Mouse (Mus musculus) midbrain, embryonic 11.5 days (tissue): ENCODE data around the gene Gm49711. TPM values are rescaled to one million over a fixed set of nuclear protein-coding genes. Genes with fewer than 3 reads are reported as not detected.
A peak's percentile ranks its signal among the peaks of the same experiment; 100 is the strongest.

ENCODE experiments used
- ATAC-seq: fragments of 200-750 bp; cut with Nextera tagmentation; 2 replicates; pipeline ENCODE4 v1.8.0; 2017; ENCODE audit warnings: moderate TSS enrichment, moderate library complexity; ENCODE audit not compliant: low FRiP score
- DNase-seq: peaks from one replicate; pipeline ENCODE4 v3.0.0; 2015; ENCODE audit warnings: low spot score; ENCODE audit errors: missing footprints
- H3K27ac ChIP-seq: fragments of 300-500 bp; sonication (generic); 2 replicates; pipeline ENCODE4 v1.5.1; 2014; ENCODE audit warnings: low read depth, low read length
- H3K27me3 ChIP-seq: fragments of 300-500 bp; sonication (generic); 2 replicates; pipeline ENCODE4 v1.6.1; 2014; ENCODE audit warnings: mild to moderate bottlenecking, low read length, moderate library complexity, mixed read lengths; ENCODE audit not compliant: control insufficient read depth, insufficient read depth
- H3K36me3 ChIP-seq: fragments of 300-500 bp; sonication (generic); 2 replicates; pipeline ENCODE4 v1.6.1; 2014; ENCODE audit warnings: mild to moderate bottlenecking, low read length, moderate library complexity, mixed read lengths; ENCODE audit not compliant: control insufficient read depth, insufficient read depth
- H3K4me1 ChIP-seq: fragments of 300-500 bp; sonication (generic); 2 replicates; pipeline ENCODE4 v1.6.1; 2014; ENCODE audit warnings: low read length; ENCODE audit not compliant: control insufficient read depth, insufficient read depth
- H3K4me2 ChIP-seq: fragments of 300-500 bp; sonication (generic); 2 replicates; pipeline ENCODE4 v1.6.1; 2014; ENCODE audit warnings: mild to moderate bottlenecking, moderate library complexity
- H3K4me3 ChIP-seq: fragments of 300-500 bp; sonication (generic); 2 replicates; pipeline ENCODE4 v1.5.1; 2014; ENCODE audit warnings: low read depth, low read length
- H3K9ac ChIP-seq: fragments of 300-500 bp; sonication (generic); 2 replicates; pipeline ENCODE4 v1.6.1; 2014; ENCODE audit warnings: low read length
- H3K9me3 ChIP-seq: fragments of 300-500 bp; sonication (generic); 2 replicates; pipeline ENCODE4 v1.6.1; 2016; ENCODE audit warnings: low read length; ENCODE audit not compliant: control insufficient read depth
- WGBS: fragments of 180-500 bp; shearing (Covaris S2); extraction: QIAGEN DNeasy Blood & Tissue Kit; methylation state at CpG from one replicate; pipeline ENCODE4 v1.1.7; 2014; 5-methylcytosine and 5-hydroxymethylcytosine counted together
- polyA plus RNA-seq: library from polyadenylated mRNA; unstranded; fragments of >200 nt; fragmentation: Nextera tagmentation; extraction: Ambion mirVana; gene quantifications from 2 replicates; pipeline ENCODE4 v1.2.1, GENCODE M21; 2014

Gm49711 gene
- polyA plus RNA-seq, 1 experiment from 2014 or later = not detected

DNA sequence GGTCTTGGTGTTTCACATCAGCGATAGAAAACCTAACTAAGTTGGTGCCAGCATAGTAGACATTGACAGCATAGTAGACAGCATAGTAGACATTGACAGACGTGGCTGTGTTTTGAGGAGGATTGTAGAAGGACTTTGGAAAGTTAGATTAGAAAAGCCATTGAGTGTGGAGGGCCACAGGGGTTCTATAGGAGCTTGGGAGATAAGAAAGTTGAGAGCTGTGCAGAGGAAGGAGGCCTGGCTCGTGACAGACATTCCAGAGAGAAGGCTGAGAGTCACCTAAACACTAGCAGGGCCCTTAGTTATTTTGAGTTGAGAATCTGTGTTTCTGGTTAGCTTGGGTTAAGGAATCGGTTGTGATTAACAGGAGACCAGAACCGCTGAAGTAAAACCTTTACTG, 69.5 kb downstream of the Gm49711 start:
- Histone ChIP-seq H3K9me3 (no peaks in the 10 kb centered on the region), H3K27ac (no peak overlapping the region), H3K4me1 (no peaks in the 10 kb centered on the region), H3K4me3 (no peak overlapping the region), H3K27me3 (no peaks in the 10 kb centered on the region), H3K36me3 (no peaks in the 10 kb centered on the region), H3K9ac (no peak overlapping the region), H3K4me2 (no peak overlapping the region)
- WGBS = 80% methylated on average over 5 of the region's 5 CpGs
- DNase-seq (peak; percentile 56), ATAC-seq (no peak)

GRCm38 (mm10) chr16:92129843-92130242, 71.7 kb downstream of the Gm49711 start:
- H3K27me3 ChIP-seq = no peaks in the 10 kb centered on the region
- no peak overlapping the region for H3K4me2 ChIP-seq
- H3K4me3 ChIP-seq = no peak overlapping the region
- no peaks in the 10 kb centered on the region for H3K36me3 ChIP-seq
- H3K9ac ChIP-seq = no peak overlapping the region
- ATAC-seq (no peak), DNase-seq (no peak)
- H3K4me1 ChIP-seq = no peaks in the 10 kb centered on the region
- 89% methylated on average over 8 of the region's 8 CpGs for WGBS
- H3K9me3 ChIP-seq = no peaks in the 10 kb centered on the region
- H3K27ac ChIP-seq = no peak overlapping the region

DNA sequence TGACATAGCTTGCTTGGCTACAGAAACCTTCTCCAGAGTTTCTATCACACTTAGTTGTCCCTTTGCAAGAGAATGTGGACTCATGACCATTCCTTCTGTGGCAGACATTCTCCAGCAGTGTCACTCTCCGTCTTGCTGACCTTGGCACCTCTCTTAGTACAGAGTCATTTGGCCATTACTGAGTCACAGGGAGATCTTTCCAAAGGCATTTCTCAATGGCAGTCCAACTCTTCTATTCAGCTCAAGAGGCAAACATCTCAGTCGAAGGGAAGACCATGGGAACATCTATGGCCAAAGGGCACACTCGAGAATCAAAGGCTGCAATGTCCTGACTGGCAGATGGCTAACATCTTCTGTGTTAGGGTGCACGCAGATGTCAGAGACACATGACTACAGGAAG, 74.4 kb downstream of the Gm49711 start:
- Histone ChIP-seq H3K9me3 (no peaks in the 10 kb centered on the region), H3K4me3 (no peak overlapping the region), H3K27ac (no peak overlapping the region), H3K4me2 (no peak overlapping the region), H3K36me3 (no peaks in the 10 kb centered on the region), H3K9ac (no peak overlapping the region), H3K4me1 (no peaks in the 10 kb centered on the region), H3K27me3 (no peaks in the 10 kb centered on the region)
- no peak for ATAC-seq
- DNase-seq = no peak
- 90% methylated on average over 4 of the region's 4 CpGs for WGBS

GRCm38 (mm10) chr16:92134148-92134764, 76.1 kb downstream of the Gm49711 start:
- Histone ChIP-seq H3K4me1 (peaks cover 1% of the 10 kb centered on the region; the same call in 1 of the 2 replicates), H3K9me3 (no peaks in the 10 kb centered on the region), H3K36me3 (no peaks in the 10 kb centered on the region), H3K27me3 (no peaks in the 10 kb centered on the region), H3K9ac (no peak overlapping the region), H3K4me3 (no peak overlapping the region), H3K4me2 (no peak overlapping the region), H3K27ac (no peak overlapping the region)
- DNase-seq (peak; percentile 2), ATAC-seq (no peak)
- 92% methylated on average over 11 of the region's 11 CpGs for WGBS

DNA sequence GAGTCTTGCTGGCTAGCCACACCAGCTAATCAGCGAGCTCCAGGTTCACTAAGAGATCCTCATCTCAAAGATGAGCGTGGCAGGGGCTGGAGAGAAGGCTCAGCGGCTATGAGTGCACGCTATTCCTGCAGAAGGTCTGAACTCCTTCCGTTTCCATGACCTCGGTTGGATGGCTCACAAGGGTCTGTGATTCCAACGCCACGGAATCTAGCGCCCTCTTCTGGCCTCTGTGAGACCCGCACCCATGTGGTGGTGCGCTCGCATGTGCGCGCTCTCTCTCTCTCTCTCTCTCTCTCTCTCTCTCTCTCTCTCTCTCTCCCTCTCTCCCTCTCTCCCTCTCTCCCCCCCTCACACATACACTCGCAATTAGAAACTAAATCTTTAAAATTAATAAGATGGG, 78.2 kb downstream of the Gm49711 start:
- WGBS = 91% methylated on average over 15 of the region's 15 CpGs
- Histone ChIP-seq H3K9me3 (no peaks in the 10 kb centered on the region), H3K27ac (no peak overlapping the region), H3K36me3 (no peaks in the 10 kb centered on the region), H3K4me3 (no peak overlapping the region), H3K9ac (no peak overlapping the region), H3K4me2 (no peak overlapping the region), H3K4me1 (peaks cover 11% of the 10 kb centered on the region), H3K27me3 (no peaks in the 10 kb centered on the region)
- ATAC-seq (no peak), DNase-seq (peak; percentile 59)

GRCm38 (mm10) chr16:92139386-92140261, 81.5 kb downstream of the Gm49711 start:
- 31% methylated on average over 15 of the region's 15 CpGs for WGBS
- Histone ChIP-seq H3K4me2 (peak overlapping the region; percentile 20; the same call in 1 of the 2 replicates), H3K36me3 (no peaks in the 10 kb centered on the region), H3K27me3 (no peaks in the 10 kb centered on the region), H3K9me3 (no peaks in the 10 kb centered on the region), H3K4me1 (peaks cover 11% of the 10 kb centered on the region), H3K27ac (peak overlapping the region; percentile 65), H3K4me3 (no peak overlapping the region), H3K9ac (peak overlapping the region; percentile 22; the same call in 1 of the 2 replicates)
- DNase-seq = peak; percentile 94
- 0 out of 2 replicates have a peak, but pooled peaks have one; percentile 30 for ATAC-seq

- DNase-seq (peak; percentile 87), ATAC-seq (no peak)
- 63% methylated on average over 9 of the region's 9 CpGs for WGBS
- H3K9me3 ChIP-seq = no peaks in the 10 kb centered on the region
- no peak overlapping the region for H3K9ac ChIP-seq
- H3K4me1 ChIP-seq = peaks cover 11% of the 10 kb centered on the region
- H3K27ac ChIP-seq = no peak overlapping the region
- H3K36me3 ChIP-seq = no peaks in the 10 kb centered on the region
- H3K27me3 ChIP-seq = no peaks in the 10 kb centered on the region
- H3K4me2 ChIP-seq = no peak overlapping the region
- H3K4me3 ChIP-seq = no peak overlapping the region
These were observed 82.2 kb downstream of the Gm49711 start for GRCm38 (mm10) chr16:92140328-92140727.

DNA sequence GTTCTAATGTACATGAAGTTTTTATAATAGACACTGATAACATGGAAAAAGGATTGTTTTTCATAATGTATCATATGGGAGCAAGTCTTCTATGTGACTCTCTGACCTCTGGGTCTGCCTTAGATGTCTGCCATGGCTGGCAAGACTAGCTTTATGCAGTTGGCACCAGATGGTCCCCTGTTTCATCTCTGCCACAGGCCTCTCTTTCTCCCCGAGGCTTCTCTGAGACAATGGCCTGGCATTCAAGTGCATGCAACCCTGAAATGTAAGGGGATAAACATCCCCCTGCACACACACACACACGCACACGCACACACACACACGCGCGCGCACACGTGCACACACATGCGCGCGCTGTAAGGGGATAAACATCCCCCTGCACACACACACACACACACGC, 82.9 kb downstream of the Gm49711 start:
- Histone ChIP-seq H3K4me3 (no peak overlapping the region), H3K4me2 (no peak overlapping the region), H3K27ac (no peak overlapping the region), H3K27me3 (no peaks in the 10 kb centered on the region), H3K36me3 (no peaks in the 10 kb centered on the region), H3K9ac (no peak overlapping the region), H3K4me1 (peaks cover 11% of the 10 kb centered on the region), H3K9me3 (no peaks in the 10 kb centered on the region)
- WGBS = 88% methylated on average over 12 of the region's 12 CpGs
- no peak for ATAC-seq
- DNase-seq = peak; percentile 44

DNA sequence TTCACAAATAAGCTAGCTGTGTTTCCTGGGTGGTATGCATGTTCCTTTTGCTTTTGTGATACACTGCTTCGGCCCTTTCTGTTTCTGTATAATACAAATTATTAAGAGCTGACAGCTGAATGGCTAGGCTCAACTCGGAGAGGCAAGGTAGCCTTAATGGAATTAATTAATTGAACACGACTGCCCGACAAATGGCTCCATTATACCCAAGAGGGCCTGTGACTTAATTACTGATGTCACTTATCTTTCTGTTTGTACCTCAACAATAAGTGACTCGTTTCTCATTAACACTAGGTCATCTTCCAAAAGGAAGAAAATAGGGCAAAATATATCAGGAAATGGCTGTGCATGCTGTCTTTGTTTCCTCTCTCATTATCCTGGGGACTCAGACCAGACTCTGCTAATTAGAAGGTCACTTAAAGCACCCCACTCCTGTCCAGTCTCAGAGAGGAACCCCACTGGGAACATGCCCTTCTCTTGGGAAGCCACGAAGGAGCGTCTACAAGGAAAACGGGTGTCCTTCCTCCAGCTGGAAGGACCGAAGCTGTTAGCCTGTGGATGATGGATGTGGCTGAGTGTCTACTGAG, 84.4 kb downstream of the Gm49711 start:
- H3K4me1 ChIP-seq = peaks cover 11% of the 10 kb centered on the region
- no peak overlapping the region for H3K27ac ChIP-seq
- H3K36me3 ChIP-seq = no peaks in the 10 kb centered on the region
- H3K4me2 ChIP-seq = no peak overlapping the region
- H3K9me3 ChIP-seq = no peaks in the 10 kb centered on the region
- no peak overlapping the region for H3K4me3 ChIP-seq
- ATAC-seq = no peak
- DNase-seq = peak; percentile 82
- H3K9ac ChIP-seq = no peak overlapping the region
- H3K27me3 ChIP-seq = no peaks in the 10 kb centered on the region
- WGBS = 67% methylated on average over 9 of the region's 9 CpGs
